Mouse (Mus musculus) heart, postnatal 10 days (tissue): ENCODE measurements at regions not wholly inside any gene's neighbourhood (a gene's known extent, or its start where the extent isn't known, plus 50 kb on each side); places are given as distances from the start of the nearest gene placed in this dataset.

Experiments used
- DNase-seq, 2 experiments: peaks; one replicate each; pipeline ENCODE4 v3.0.0; 2021
- intact Hi-C: fragments of 180-260 bp; cut with DNase I; formaldehyde crosslinking; loops from one replicate; pipeline ENCODE4 v1.15.1; 2025

DNA sequence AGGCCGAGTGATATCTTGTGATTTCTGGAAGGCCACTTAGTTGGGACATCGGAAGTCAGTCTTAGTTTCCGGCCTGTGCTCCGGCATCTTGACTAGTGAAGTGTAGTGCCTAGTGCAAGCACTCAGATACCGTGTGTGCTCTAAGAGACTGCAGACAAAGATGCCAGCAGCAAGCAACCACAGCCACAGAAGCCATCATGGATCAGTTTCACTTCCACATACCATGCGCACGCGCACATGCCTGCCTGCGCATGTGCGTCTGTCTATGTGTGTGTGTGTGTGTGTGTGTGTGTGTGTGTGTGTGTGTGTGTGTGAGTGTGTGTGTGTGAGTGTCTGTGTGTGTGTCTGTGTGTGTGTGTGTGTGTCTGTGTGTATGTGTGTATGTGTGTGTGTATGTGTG is 177.4 kb downstream of the Irs2 start:
- no peak for DNase-seq
- intact Hi-C loops: no loop called here

GRCm38 (mm10) chr8:10828580-10828979 is 179.7 kb downstream of the Irs2 start:
- DNase-seq: no peak
- intact Hi-C loops: loop anchor here (5.0 kb wide), 2 partner anchors 179 to 344 kb away; partner anchors contain the start of gene Irs2

DNA sequence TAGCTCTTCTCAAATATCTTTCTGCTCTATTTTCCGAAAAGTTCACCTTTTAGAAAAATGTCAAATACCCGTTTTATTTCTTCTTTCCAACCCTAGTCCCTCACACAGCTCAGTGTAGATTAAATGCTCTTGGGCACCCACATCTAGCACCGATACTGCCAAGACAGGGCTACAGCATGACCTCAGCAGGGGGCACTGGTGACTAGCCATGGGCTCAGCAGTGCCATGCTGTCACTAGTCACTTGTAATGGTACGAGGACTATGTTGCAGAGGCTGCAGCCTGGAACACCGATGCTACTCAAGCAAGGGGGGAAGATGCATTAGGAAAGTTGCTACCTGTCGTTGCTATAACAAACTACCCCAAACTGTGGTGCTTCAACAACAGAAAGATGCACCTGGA is 180.7 kb downstream of the Irs2 start:
- intact Hi-C loops: loop anchor here (5.0 kb wide), 2 partner anchors 180 to 345 kb away; partner anchors contain the start of gene Irs2
- DNase-seq: peak; percentile 31 to 41

DNA sequence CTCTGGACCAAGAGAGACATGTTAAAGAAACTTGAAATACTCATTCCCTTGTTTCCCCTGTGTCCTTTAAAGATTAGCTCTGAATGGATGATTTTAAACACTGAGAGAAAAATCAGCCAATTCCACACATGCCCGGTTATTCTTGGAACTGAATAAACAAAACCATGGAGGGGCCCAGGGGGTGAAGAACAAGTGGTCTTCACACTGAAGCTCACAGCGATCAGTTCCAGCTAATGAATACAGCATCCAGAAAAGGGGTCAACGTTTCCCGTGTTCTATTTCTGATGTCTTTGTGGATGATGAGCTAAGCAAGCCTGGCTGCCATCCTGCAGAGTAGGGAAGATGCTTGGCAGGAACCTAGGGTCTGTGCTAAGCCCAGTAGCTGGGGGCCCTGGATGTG is 182.3 kb downstream of the Irs2 start:
- no peak for DNase-seq
- intact Hi-C loops: loop anchor here (5.0 kb wide), 2 partner anchors 181 to 346 kb away; partner anchors contain the start of gene Irs2

- intact Hi-C loops: loop anchor here (5.0 kb wide), 2 partner anchors 182 to 347 kb away; partner anchors contain the start of gene Irs2
- no peak for DNase-seq
These were observed 182.9 kb downstream of the Irs2 start for GRCm38 (mm10) chr8:10825192-10825926.

DNA sequence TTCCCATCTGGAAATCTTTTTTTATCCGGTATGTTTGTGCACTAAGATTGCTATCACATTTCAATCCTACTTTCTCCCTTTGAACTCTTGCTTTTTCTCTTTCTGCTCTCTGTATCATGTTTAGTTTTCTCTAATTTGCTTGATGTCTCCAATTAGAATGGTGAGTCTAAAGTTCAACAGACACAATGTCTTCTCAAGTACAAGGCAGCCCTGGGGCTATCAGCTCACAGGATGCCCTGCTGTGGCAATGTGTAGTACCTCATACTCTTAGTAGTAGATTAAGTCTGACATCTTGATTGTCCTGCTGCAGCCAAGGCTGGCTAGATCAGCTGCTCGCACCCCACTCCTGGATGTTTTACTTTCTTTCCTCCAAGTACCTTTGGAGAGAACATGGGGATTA is 186.4 kb downstream of the Irs2 start:
- DNase-seq: no peak

GRCm38 (mm10) chr8:10814499-10814898 is 193.8 kb downstream of the Irs2 start:
- intact Hi-C loops: loop anchor here (5.0 kb wide), 1 partner anchor 162 kb away; no protein-coding TSS in a partner anchor

More for the DNA sequence above, 186.4 kb downstream of the Irs2 start:
- intact Hi-C loops: no loop called here

GRCm38 (mm10) chr8:10812060-10812670 is 196.1 kb downstream of the Irs2 start:
- peak; percentile 43 to 44 for DNase-seq
- intact Hi-C loops: loop anchor here (5.0 kb wide), 1 partner anchor 160 kb away; no protein-coding TSS in a partner anchor

More at GRCm38 (mm10) chr8:10814499-10814898, 193.8 kb downstream of the Irs2 start:
- no peak for DNase-seq

DNA sequence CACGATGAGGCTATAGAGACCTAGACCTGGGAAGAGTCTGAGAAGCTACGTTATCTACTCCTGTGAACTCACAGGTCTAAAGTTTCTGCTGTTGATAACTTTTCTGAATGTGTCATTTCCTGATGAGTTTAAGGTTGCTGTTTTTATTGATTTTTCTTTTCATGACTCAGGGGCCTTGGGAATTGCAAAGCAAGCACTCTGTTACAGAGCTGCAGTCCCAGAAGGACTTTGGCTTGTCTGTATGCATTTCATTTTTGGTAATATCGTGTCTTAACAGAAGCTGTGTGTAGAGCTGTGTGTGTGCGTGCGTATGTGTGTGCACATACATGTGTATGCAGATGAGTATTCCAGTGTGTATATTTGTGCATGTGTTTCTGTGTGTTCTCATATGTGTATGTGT is 201.2 kb downstream of the Irs2 start:
- DNase-seq: no peak
- intact Hi-C loops: no loop called here

GRCm38 (mm10) chr8:10805405-10806151 is 202.7 kb downstream of the Irs2 start:
- intact Hi-C loops: no loop called here
- DNase-seq: no peak

DNA sequence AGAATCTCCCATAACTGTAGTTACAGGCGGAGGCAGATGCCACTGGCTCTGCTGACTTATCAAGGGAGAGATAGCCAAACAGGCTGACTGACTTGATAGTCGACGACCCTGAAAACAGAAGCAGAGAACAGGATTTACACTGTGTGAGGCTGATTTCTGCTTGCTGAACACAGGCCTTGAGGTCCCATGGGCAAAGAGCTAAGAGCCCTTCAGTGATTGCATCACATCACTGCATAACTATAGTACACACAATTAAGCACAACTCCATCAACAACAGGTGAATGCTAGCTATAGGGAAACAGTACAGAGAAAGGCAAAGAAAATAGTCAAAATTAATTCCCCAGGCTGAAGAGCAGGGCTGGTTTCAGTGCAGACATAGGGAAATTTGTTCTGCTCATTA is 203.3 kb downstream of the Irs2 start:
- DNase-seq: no peak
- intact Hi-C loops: loop anchor here (5.0 kb wide), 1 partner anchor 133 kb away; no protein-coding TSS in a partner anchor

GRCm38 (mm10) chr8:10802003-10802402 is 206.3 kb downstream of the Irs2 start:
- DNase-seq: no peak
- intact Hi-C loops: loop anchor here (5.0 kb wide), 1 partner anchor 130 kb away; no protein-coding TSS in a partner anchor

DNA sequence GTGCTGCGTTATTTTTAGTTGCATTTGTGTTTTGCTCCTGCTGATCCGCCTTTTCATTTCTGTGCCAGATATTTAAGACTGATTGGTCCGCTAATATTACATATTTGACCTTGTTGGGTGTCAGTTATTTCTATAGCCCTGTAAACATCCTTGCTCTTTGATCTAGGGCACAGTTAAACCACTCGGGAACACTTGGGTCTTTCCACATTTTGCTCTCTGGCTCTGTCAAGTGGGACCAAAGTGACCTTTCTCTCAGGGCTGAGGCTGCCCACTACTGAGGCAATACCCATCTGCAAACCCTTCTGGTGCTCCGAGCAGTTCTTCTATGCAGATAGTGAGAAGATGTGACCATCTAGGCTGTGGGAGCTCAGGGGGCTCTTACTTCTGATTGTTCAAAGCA is 206.7 kb downstream of the Irs2 start:
- DNase-seq: no peak
- intact Hi-C loops: loop anchor here (5.0 kb wide), 1 partner anchor 129 kb away; no protein-coding TSS in a partner anchor

GRCm38 (mm10) chr8:10798444-10798843 is 209.8 kb downstream of the Irs2 start:
- DNase-seq: no peak
- intact Hi-C loops: no loop called here

DNA sequence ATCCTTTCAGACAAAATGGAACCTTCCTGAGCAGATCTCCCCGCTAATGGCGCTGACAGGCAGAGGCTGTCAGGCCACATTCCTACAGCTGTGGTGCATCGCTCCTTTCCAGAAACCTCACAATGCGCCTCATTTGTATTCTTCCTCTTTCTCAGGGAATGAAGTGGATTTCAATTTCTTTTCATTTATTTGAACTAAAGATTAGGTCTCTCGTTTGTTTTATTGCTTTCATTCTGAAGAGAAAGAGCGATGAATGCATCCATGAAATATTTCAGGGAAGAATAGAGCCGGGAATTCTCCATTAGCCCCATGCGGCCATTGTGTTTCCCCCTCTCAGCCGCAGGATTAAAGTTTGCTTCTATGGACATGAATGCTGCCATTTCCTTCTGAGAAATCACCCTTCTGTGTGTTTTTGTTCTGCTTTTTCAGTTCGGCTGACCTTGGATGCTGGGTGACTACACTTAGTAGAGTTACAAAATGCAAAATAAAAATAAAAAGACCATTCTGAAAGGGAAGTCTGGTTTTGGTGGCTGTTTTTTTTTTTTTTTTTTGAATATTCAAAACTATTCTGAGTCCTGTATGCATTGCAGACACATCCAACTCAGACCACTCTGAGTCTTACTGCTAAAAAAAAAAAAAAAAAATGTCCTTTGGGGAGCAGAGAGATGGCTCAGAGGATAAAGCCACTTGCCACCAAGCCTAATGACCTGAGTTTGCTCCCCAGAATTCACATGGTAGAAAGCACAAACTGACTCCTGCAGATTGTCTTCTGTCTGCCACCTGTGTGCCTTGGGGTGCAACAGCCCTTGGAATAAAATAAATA is 213.7 kb downstream of the Irs2 start:
- DNase-seq: no peak
- intact Hi-C loops: no loop called here

GRCm38 (mm10) chr8:10793670-10794366 is 214.4 kb downstream of the Irs2 start:
- intact Hi-C loops: no loop called here
- DNase-seq: no peak

- intact Hi-C loops: no loop called here
- peak; percentile 35 to 40 for DNase-seq
These were observed 219.6 kb downstream of the Irs2 start for GRCm38 (mm10) chr8:10788496-10789200.

GRCm38 (mm10) chr8:10785801-10786200 is 222.5 kb downstream of the Irs2 start:
- intact Hi-C loops: no loop called here
- DNase-seq: no peak

- intact Hi-C loops: no loop called here
- no peak for DNase-seq
These were observed 222.9 kb downstream of the Irs2 start for GRCm38 (mm10) chr8:10785311-10785710.
